Mouse (Mus musculus) cerebellum, adult 18-20 months (tissue): ENCODE results near the gene Klhl5.

Source experiments
- DNase-seq, 2 experiments: peaks; one replicate each; pipeline ENCODE4 v3.0.0; 2021

The Klhl5 gene

DNA sequence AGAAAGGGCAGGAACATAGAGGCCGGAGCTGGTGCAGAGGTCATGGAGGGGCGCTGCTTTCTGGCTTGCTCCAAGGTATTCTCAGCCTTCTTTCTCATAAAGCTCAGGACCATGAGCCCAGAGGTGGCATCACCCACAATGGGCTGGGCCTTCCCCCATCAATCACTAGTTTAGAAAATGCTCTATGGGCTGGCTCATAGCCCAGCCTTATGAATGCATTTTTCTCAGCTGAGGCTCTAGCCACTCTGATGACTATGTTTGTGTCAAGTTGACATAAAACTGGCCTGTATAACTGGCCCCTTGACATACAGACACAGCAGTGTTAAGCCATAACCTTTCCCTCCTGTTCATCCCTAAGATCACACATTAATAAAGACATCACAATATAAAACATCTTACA is 97.4 kb downstream of the Klhl5 start:
- no peak for DNase-seq

DNA sequence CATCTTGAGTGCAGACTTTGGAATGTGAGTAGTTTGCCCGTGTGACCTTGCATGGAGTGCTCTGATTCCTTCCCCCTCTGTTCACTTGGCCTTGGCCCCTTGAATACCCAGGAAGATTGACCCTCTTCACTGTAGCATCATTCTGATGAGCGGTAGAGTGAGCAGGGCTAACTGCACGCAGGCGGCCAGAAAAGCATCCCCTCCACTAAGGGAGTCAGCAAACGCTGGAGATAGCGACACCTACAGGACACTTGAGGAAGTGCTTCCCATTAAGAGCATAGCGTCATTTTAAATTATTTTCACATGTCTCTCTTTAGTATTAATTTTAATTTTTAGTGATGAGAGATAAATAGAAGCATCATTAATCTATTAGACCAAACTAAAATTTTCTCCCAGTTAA is 106.0 kb downstream of the Klhl5 start:
- peak; percentile 44 to 57 for DNase-seq
